Mouse (Mus musculus) frontal cortex, adult 2 months (tissue): Measurements from ENCODE around the gene Stk11. TPM values are rescaled to one million over a fixed set of nuclear protein-coding genes. Genes with fewer than 3 reads are reported as not detected.

Experiments used
- DNase-seq, 2 experiments: peaks; one replicate each; pipeline ENCODE4 v3.0.0; 2022; ENCODE audit warnings: low spot score in 1 of 2; ENCODE audit errors: extremely low spot score in 1 of 2
- polyA plus RNA-seq: library from polyadenylated mRNA; depleted of rRNA; stranded (reverse); fragments of >200 nt; gene quantifications from 2 replicates; pipeline ENCODE4 v1.2.3, GENCODE M21; 2012; rRNA removed

The Stk11 gene
- polyA plus RNA-seq, result 93.8 and 96.3 TPM in 2 replicates

DNA sequence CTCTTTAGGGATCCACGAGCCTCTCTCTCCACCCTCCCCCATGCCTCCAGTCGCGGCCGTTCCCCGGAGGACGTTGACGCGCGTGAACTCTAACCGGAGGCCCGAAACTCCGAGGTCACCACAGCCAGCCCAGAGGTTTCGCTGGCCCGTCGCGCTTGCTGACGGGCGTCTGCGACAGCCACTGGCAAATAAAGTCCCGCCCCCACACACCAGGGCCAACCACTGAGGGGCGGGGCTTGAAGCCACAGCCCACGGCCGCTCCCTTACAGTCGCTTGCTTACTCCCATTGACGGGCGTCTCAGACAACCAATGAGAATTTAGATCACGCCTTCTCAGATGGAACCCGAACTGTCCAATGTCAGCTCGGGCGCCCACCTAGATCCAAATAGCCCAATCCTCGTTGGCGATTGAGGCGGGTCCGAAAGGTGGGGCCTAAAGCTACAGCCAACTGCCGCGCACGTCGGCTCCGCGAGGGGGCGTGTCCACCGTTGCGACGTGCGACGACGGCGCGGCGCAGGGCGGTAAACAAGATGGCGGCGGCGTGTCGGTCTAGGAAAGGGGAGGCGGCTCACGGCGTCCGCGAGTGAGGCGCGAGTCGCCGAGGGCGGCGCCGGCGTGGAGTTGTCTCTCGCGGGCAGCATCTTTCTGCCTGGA lies at the start of gene Stk11:
Stk11 (plus strand) TSS at position 514 of the 654 bp plus-strand sequence.
- DNase-seq, result peak; percentile 100

- DNase-seq, result no peak
These were observed 46.4 kb upstream of the Stk11 start for GRCm38 (mm10) chr10:80069251-80069650.

DNA sequence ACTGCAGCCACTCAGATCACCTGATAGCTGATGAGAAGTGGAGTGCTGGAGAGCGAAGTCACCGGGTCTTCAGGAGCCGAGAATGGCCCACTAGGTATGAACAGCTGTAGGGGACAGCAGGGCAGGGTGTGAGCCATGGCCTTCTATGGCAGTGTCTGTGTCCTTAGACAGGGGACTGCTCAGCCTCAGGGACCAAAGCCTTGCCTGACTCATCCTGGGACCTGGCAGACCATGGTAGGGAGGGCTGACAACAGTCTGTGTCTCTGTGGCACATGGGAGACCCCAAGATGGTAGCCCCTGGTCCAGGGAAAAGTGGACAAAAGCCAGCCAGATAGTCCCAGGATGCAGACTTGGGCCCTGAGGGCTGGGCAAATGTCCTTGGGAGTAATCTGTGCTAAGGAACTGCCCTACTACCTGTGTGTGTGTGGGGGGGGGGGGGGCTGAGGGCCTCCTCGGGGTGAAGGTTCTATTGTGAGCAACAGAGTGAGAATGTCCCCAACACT lies 45.6 kb upstream of the Stk11 start:
- no peak for DNase-seq

DNA sequence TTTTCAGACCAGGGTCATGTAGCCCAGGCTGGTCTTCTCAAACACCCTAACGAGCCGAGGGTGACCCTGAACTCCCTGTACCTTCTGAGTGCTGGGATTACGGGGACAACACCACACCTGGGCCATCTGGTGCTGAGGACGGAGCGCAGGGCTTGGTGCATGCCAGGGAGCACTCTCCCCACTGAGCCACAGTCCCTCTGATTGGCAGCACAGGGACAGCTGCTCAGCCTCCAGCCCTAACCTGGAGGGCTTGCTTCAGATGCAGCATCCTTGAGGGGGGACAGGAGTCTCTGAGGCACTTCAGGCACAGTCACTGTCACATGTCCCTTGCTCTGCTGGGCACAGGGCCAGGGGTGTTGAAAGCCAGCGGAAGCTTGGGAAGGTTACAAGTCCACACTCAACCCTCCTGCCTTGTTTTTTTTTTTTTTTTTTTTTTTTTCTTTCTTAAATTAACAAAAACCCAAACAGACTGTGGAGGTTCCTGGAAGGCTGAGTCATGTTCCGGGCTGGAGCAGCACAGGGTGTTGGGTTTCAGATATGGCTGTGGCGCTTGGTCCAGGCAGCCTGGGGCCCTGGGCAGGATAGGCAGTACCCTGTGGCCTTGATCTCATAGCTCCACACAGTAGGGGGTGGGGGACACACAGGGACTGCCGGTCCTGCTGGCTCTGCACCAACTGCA lies 44.6 kb upstream of the Stk11 start:
- DNase-seq, result peak in 1 of 2 experiments; percentile 79

DNA sequence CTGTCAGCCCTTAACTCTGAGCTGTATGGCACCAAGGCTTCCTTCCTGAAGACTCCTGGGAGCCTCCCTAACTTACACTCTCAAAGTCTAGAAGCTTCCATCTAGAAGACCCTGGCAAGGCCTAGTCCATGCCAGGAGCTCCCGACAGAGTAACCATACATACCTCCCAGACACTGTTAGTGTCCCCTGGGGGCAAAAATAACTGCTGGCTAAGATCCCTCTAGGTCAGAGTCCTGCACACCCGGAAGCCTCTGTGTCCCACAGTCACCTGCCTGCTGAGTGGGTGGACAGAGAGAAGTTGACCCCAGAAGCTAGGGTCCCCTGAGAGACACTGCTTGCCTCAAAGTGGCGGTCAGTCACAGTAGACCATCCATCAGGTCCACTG lies 44.1 kb upstream of the Stk11 start:
- no peak for DNase-seq

DNA sequence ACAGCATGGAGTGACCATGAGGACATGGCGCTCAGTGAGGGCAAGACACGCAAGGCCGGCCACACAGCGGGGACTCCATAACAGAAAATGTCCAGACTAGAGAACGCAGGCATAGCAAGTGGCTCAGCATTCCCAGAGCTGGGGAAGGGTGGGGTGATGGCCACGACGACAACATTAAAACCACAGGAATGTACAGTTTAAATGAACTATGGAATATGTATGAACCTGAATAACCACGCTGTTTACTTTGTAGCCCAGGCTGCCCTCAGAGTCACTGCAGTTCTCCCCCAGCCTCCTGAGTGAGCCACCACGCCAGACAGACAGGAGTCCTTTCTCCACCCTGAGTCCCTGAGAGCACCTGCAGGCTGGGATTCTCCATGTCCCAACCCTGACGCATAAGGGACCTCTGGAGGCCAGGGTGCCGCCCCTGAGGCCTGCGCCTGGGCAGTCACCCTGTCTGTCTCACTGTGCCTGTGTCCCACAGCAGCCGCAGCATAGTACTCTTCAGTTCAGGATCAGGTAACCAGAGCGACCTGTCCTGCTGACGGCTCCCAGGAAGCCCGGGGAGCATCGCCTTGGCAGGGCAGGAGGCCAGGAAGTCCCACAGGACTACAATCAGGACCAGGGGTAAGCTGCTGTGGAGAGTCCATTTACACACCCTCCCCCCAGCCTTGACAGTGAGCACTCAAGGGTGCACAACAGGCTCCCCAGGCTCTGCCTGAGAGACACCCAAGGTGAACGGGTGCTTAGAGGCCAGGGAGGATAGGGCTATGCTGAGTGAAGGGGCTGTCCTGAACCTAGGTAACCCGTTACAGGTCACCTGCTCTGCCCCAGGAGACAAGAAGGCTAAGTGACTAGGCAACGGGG lies 42.7 kb upstream of the Stk11 start:
- no peak for DNase-seq

DNA sequence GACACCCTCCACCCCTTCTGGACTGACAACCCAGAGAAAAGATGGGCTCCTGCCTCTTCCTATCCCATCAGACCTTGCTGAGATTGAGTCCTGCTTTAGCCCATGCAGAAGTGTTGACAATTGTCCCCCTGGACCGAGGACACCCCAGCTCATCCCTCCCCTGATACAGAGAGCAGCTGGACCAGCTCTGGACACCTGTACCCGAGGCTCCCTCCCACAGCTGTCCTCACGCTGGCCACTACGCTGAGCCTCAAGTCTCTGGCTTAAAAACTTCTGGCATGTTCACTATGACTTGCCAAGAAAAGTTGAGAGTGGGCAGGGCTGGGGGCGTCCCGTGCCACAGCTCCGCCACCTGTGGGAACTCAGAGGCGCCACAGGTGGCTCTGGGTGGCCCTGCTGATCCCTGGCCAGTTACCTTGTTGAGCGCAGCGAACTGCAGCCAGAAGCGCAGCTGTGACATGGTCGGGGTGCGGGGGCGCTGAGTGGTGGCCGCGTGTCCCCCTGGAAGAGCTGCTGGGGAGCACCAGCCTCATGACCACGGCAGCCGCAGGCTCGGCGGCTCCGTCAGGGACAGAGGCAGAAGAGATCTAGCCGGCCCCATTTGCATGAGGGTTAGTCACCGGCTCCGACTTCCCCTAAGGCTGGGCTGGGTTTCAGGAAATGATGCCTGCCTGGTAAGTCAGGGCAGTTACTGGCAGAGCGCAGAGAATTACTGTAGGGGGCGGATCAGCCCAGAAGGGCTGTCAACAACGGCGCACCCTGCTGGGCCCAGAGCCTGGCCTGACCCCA lies 40.6 kb upstream of the Stk11 start:
- DNase-seq, result peak in 1 of 2 experiments; percentile 62

- DNase-seq, result no peak
These were observed 39.7 kb upstream of the Stk11 start for GRCm38 (mm10) chr10:80075924-80076323.

DNA sequence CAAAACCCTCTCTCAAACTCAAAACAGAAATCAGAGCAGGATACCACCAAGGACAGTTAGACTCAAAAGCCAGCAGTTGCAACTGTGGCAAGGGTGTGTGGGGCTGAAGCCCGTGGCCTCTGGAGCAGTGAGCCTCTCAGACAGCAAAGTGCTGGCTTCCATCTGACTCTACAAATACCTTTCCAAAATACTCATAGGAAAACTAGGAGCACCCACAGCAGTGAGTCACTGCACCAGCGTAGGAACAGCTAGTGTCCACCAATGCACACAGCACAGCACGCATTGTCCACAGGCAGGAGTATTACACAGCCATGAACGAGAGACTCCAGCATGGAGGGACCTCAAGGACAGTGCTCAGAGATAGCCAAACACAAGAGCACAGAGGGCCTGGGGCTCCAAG lies 39.2 kb upstream of the Stk11 start:
- no peak for DNase-seq

DNA sequence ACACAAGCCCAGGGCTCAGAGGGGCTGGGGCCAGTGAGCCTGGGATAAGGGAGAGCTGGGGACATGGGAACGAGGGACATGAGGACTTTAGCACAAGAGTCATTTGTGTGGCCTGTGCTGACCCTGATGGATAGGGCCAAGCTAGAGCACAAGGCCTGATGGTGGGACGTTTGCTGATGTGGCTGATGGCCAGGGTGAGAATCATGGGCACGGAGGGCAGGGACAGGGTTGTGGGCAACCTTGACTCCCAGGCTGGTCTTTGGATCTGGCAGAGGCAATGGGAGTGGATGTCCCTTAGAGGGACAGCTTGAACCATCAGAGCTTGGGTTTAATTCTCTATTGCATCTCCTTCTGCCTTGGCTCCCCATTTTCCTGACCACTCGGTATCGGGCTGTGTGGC lies 38.3 kb upstream of the Stk11 start:
- DNase-seq, result no peak

DNA sequence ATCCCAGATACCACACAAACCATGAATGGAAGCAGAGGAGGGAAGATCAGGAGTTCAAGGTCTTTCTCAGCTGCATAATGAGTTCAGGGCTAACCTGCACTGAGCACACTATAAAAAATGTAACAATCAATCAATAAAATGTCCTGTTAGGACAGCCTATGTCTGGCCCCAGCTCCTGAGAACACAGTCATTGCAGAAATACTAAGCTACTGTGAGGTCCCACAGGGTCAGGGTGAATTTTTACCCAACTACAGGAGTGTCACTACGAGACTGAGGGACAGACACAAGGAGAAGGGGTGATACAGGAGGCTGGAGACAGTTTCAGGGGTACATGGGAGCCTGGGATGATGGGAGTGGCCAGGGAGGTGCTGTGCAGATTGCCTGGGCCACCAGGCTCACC lies 37.2 kb upstream of the Stk11 start:
- DNase-seq, result no peak

GRCm38 (mm10) chr10:80080396-80081070 lies 35.1 kb upstream of the Stk11 start:
- DNase-seq, result no peak

GRCm38 (mm10) chr10:80081075-80081474 lies 34.5 kb upstream of the Stk11 start:
- no peak for DNase-seq

DNA sequence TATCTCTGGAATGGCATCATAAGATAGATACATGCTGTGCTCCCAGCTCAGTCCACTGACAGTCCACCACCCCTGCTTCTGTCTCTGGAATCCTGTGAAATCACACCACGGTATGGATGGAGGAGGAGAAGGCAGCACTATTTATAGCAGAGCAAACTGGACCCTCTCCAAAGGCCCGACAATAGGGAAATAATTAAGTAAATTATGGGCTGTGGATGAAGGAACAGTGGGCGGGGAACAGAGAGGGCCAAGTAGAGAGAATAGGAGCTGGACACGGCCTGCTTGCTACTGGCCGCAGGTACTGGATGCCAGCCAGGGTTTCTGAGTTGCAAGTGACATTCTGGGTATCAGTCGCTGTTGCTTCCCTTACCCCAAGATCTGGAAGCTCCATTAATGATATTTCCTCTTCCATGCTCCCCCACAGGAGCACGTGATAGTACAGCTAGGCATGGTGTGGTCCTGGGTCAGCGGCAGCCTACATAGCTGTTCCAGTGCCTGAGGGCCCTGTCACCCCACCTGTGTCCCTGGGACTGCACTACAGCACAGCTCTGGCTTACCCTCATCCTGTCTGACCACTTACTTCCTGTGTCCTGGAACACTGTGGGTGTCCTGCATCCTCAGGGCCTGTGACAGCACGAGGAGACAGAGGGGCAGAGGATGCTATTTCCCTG lies 30.7 kb upstream of the Stk11 start:
- peak in 1 of 2 experiments; percentile 44 for DNase-seq

- no peak for DNase-seq
These were observed 28.8 kb upstream of the Stk11 start for GRCm38 (mm10) chr10:80086847-80087246.

GRCm38 (mm10) chr10:80087483-80087882 lies 28.1 kb upstream of the Stk11 start:
- no peak for DNase-seq

DNA sequence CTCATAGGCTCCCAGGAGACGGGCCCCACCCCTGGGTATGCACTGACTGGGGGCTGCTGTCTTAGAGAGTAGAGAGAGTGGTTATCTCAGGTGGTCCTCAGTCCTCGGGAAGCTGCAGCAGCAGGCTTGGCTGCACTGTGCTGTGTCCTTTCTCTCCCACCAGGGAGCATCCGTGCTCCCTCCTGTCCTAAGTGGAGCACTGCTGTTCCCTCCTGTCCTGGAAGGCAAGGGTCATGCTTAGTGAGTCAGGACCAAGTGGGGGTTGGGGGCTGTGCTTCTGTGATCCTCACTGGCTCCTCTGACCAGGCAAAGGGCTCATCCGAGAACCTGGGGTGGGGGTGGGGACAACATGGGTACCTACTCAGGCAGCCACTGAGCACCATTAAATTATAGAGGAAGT lies 26.5 kb upstream of the Stk11 start:
- no peak for DNase-seq

DNA sequence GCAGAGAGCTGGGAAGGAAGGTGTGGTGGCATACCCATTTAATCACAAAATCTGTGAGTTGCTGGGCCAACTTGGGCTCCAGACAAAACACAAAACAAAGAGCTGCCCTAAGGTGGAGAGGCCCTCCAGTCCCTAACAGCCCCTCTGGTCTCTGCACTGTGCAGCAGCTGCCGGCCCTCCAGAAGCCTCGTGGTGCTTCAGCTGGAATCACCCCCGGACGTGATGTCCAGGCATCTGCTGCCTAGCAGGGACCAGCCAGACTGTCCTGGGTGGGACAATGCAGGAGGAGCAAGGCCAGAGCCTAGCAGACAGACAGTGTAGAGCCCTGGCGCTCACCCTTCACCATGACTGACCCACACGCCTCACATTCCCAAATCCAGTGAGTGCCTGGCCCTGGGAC lies 24.1 kb upstream of the Stk11 start:
- no peak for DNase-seq

GRCm38 (mm10) chr10:80092690-80093089 lies 22.9 kb upstream of the Stk11 start:
- no peak for DNase-seq
